Mouse (Mus musculus) lung, postnatal 25 days (tissue): ENCODE measurements at regions not wholly inside any gene's neighbourhood (a gene's known extent, or its start where the extent isn't known, plus 50 kb on each side); places are given as distances from the start of the nearest gene placed in this dataset.

Experiments
- DNase-seq: peaks from one replicate; pipeline ENCODE4 v3.0.0; 2022; ENCODE audit warnings: low spot score

- DNase-seq, result no peak
These were observed 615.3 kb upstream of the Fbxo33 start for GRCm38 (mm10) chr12:59834809-59835208.

GRCm38 (mm10) chr12:59822918-59823317, 603.4 kb upstream of the Fbxo33 start:
- DNase-seq, result no peak

DNA sequence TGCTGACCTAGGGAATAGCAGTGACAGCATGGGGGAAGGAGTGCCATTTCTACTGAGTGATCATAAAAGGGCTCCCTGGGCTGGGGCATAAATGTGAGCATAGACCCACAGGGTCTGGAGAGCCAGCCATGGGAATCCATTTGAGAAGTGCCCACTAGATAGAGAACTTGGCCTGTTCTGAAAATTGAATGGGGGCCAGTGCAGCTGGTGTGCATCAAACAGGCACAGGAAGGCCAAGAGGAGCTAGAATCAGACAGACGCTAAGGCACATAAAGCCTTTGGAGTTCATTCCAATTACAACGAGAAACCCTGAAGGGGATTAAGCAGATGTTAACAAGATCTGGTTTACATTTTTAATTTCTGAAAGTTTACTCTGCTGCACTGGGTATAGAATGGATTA, 602.9 kb upstream of the Fbxo33 start:
- DNase-seq, result no peak

- no peak for DNase-seq
These were observed 602.2 kb upstream of the Fbxo33 start for GRCm38 (mm10) chr12:59821698-59822097.

GRCm38 (mm10) chr12:59815965-59816364, 596.4 kb upstream of the Fbxo33 start:
- DNase-seq, result no peak

DNA sequence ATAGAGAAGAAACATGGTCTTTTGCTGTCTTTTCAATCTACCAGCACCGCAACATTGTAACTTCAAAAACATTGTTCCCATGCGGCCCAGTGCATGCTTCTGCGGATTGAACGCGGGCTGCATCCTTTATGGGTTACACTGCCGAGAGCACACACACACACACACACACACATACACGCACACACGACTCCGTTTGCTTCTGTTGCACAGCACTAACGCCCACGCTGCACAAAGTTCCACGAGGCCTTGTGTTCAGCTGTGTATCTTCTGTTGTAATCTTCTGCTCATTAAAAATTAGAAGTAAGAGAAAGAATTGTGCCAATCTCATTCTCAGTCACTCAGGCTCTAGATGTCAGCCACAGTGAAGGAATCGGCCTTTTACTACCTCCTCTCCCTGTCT, 594.8 kb upstream of the Fbxo33 start:
- no peak for DNase-seq

DNA sequence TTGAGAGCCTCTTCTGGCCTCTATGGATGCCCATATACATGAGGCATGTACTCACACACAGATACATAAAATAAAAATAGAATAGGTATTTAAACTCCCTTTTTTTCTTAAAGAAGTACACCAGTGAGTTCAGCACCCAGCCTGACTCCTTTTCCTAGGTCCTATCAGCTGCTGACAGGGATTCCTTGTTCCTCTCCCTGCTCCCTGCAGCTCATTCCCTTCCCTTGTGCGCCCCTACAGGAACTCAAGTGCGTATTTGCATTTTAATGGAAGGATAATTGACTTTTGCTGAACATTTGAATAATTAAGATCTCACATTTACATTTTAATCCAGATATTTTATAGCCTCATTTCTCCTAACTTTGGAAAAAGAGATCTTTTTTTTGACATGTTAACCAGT, 589.7 kb upstream of the Fbxo33 start:
- DNase-seq, result no peak

DNA sequence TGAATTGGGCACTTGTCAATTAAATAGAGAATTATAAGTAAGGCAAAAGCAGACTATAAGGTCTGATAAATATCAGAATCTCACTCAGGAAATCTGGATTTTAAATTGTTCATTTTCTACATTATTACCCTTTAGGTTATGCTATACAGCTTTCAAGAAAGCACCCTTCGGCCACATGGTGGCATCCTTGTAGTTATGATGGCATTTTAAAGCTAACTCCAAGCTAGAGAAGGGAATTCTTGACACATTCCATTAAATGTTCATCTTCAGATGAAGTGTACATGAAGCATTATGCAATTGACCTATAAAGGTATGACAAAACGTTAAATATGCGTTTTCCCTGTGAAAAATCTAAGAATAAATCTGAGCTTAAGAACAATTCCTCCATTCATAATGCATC, 578.5 kb upstream of the Fbxo33 start:
- DNase-seq, result no peak

GRCm38 (mm10) chr12:59791473-59791872, 571.9 kb upstream of the Fbxo33 start:
- DNase-seq, result no peak

DNA sequence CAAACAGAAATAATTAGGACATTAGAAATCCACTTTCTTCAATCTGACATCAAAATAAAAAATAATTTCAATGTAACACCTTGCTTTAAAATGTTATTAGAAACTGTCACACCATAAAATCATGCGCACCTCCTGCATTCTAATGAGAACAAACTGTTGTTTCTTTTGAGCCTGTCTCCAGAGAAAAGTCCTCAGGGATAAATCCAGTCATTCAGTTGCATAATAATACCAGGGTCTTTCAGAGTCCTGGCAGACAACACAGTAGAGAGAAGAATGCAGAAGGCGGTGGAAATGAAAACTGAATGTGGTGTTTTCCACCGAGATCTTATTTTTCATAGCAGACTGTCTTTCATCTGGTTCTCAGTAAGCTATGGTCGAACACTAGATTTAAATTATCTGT, 567.3 kb upstream of the Fbxo33 start:
- no peak for DNase-seq

DNA sequence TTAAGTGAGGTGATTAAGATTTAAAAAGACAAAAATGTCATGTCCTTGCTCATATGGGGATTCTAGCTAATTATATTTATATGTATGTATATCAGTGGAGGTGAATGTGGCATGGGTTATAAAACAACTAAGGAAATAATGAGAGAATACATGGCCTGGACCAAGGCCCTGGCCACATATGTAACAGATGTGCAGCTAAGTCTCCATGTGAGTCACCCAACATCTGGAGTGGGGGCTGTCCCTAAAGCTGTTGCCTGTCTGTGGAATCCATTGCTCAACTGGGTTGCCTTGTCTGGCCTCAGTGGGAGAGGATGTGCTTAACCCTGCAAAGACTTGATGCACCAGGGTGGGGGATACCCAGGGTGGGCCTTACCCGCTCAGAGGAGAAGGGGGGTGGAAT, 551.5 kb upstream of the Fbxo33 start:
- DNase-seq, result no peak

- DNase-seq, result no peak
These were observed 542.7 kb upstream of the Fbxo33 start for GRCm38 (mm10) chr12:59762260-59762659.

- DNase-seq, result no peak
These were observed 525.2 kb upstream of the Fbxo33 start for GRCm38 (mm10) chr12:59744768-59745167.

- DNase-seq, result no peak
These were observed 523.7 kb upstream of the Fbxo33 start for GRCm38 (mm10) chr12:59743211-59743610.

GRCm38 (mm10) chr12:59724951-59725350, 505.4 kb upstream of the Fbxo33 start:
- no peak for DNase-seq

GRCm38 (mm10) chr12:59722471-59723182, 503.1 kb upstream of the Fbxo33 start:
- no peak for DNase-seq

DNA sequence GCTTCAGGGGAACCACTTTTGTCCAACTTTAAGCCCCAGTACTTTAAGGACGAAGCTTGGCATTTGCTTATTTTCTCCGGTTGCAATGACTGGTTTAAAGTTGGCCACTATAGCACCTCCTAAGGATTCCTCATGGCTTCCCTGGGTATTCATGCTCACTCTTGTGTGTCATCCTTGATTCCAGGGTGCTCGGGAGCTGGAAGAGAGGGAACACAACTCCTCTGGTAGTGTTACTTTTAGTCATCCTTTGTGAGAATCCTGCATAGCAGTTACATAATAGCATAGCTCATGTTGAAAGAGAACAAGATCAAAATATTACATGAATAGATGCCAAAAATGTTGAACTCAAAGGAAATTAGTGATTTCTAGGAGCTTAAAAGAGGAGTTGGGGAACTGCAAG, 493.7 kb upstream of the Fbxo33 start:
- DNase-seq, result no peak

DNA sequence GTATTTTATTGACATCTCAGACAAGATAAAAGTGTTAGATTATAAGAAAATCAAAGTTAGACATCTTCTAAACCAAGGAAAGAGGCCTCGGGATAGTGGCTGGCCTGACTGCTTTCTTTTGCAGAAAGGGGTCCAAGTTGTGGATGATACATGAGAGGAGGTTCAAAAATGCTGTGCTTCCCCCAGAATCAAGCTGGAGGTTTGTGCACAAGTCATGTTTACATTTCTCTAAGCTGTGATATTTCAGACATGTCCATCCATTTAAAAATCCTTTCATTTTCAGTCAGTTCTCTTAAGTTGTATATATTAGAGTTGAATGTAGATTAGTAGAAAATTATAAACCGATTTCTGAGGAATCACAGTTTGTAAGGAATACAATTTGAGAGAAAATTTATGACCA, 463.7 kb upstream of the Fbxo33 start:
- DNase-seq, result no peak

- no peak for DNase-seq
These were observed 443.6 kb upstream of the Fbxo33 start for GRCm38 (mm10) chr12:59663161-59663560.

DNA sequence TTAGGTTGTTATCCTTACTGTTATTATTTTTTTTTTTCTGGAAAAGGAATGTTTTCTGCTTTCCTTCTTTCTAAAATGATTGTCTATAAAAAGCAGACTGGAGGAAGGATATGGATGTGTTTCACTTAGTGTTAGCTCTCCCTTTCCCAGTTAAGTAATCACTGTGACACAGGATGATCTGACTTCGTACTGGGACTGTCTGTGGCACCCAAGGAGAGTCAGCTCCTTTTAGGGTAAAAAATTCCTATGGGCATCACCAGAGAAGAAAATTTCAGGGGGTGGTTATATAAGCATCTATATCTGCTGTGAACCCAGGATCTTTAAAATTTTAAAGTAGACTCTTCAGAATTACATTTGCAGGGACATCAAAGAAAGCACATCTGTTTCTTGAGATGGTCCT, 411.2 kb upstream of the Fbxo33 start:
- DNase-seq, result no peak

- DNase-seq, result no peak
These were observed 403.6 kb upstream of the Fbxo33 start for GRCm38 (mm10) chr12:59623147-59623546.

GRCm38 (mm10) chr12:59621132-59621531, 401.6 kb upstream of the Fbxo33 start:
- no peak for DNase-seq

DNA sequence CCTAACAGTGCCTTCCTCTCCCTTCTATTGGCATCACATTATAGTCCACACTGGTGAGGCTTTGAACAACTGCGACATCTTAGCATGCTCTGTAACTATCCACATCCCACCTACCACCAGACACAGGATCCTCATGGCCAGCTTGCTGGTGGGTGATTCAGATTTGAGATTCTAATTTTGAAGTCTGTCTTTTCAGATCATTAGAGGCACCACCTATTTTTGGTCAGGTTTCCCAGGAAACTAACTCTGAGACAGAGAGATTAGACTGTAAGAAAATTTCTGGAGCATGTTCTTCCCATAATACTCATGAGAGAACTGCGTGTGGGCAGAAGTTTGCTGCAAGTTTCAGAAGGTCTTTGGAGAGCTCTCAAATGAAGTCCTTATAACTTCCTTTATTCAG, 400.8 kb upstream of the Fbxo33 start:
- no peak for DNase-seq

DNA sequence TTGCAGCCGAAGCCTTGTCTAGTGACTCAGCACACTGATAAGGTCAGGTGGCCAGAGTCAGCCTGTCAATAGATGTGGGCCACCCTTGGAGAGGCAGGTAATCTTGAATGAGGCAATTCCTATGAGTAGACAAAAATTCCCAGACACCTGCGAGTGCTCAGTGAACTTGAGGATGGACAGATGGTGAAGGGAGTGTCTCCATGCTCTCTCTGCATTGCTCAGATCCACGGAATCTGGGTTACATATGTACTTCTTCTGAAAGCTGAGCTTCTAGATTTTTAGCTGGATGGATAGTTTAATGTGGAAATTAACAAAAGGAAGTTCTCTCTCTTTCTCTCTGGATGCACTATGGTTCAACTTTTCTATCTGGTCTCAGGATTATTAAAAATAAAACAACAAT, 396.6 kb upstream of the Fbxo33 start:
- DNase-seq, result no peak

- DNase-seq, result no peak
These were observed 380.3 kb upstream of the Fbxo33 start for GRCm38 (mm10) chr12:59599785-59600184.
